Mouse (Mus musculus) MEL (cell line): ENCODE measurements around the gene Nagk. TPM values are rescaled to one million over a fixed set of nuclear protein-coding genes. Genes with fewer than 3 reads are reported as not detected.

Experiments
- DNase-seq: peaks from one replicate; pipeline ENCODE4 v3.0.0; 2011; ENCODE audit warnings: low read depth, low spot score
- H3K27ac ChIP-seq: 2 replicates; pipeline ENCODE4 v1.5.1; 2012; ENCODE audit warnings: low read depth, mild to moderate bottlenecking, control low read depth, low read length, moderate library complexity; ENCODE audit not compliant: control insufficient read depth
- H3K27me3 ChIP-seq, 2 experiments: fragments of 150-350 bp in 1 of 2; sonication (generic) in 1 of 2; 2 replicates each; pipeline ENCODE4 v1.6.1; 2012; ENCODE audit warnings: low read length in 2 of 2, mild to moderate bottlenecking in 2 of 2, improper control_type of control experiment in 1 of 2, moderate library complexity in 1 of 2; ENCODE audit not compliant: insufficient read depth in 2 of 2, control insufficient read depth in 1 of 2
- H3K36me3 ChIP-seq, 2 experiments: 2 replicates each; pipeline ENCODE4 v1.6.1; 2012 to 2014; ENCODE audit warnings: low read length in 2 of 2, improper control_type of control experiment in 1 of 2, inconsistent platforms in 1 of 2, mild to moderate bottlenecking in 1 of 2; ENCODE audit not compliant: insufficient read depth in 2 of 2, control insufficient read depth in 1 of 2
- H3K4me1 ChIP-seq, 2 experiments: fragments of 150-350 bp in 1 of 2; sonication (generic) in 1 of 2; 2 replicates each; pipeline ENCODE4 v1.6.1; 2012; ENCODE audit warnings: low read length in 2 of 2, improper control_type of control experiment in 1 of 2, mild to moderate bottlenecking in 1 of 2; ENCODE audit not compliant: insufficient read depth in 2 of 2, control insufficient read depth in 1 of 2
- H3K4me3 ChIP-seq, 2 experiments: fragments of 150-350 bp in 1 of 2; sonication (generic) in 1 of 2; 2 replicates each; pipeline ENCODE4 v1.5.1; 2012; ENCODE audit warnings: low read depth in 2 of 2, low read length in 2 of 2, mild to moderate bottlenecking in 2 of 2, moderate library complexity in 2 of 2, control low read depth in 1 of 2, improper control_type of control experiment in 1 of 2; ENCODE audit not compliant: control insufficient read depth in 1 of 2, insufficient read depth in 1 of 2
- H3K79me2 ChIP-seq: 2 replicates; pipeline ENCODE4 v1.6.1; 2012; ENCODE audit warnings: mild to moderate bottlenecking, low read length, moderate library complexity; ENCODE audit not compliant: control insufficient read depth, poor library complexity, insufficient read depth
- H3K9ac ChIP-seq: 2 replicates; pipeline ENCODE4 v1.6.1; 2012; ENCODE audit warnings: low read depth, mild to moderate bottlenecking, control low read depth, low read length, moderate library complexity; ENCODE audit not compliant: control insufficient read depth, poor library complexity, severe bottlenecking
- H3K9me3 ChIP-seq: fragments of 150-350 bp; sonication (generic); replicated peaks from 2 replicates; pipeline ENCODE4 v1.6.1; 2012; ENCODE audit warnings: mild to moderate bottlenecking, low read length, improper control_type of control experiment, moderate library complexity; ENCODE audit not compliant: insufficient read depth
- BHLHE40 ChIP-seq: IDR thresholded peaks from 2 replicates; pipeline ENCODE4 v1.6.1; 2012; ENCODE audit warnings: low read depth, mild to moderate bottlenecking, inconsistent platforms, low read length, improper control_type of control experiment, borderline replicate concordance
- CHD2 ChIP-seq: IDR thresholded peaks from 2 replicates; pipeline ENCODE4 v1.6.1; 2011; ENCODE audit warnings: low read length, improper control_type of control experiment
- ELF1 ChIP-seq: IDR thresholded peaks from 2 replicates; pipeline ENCODE4 v1.6.1; 2014; ENCODE audit warnings: low read depth, mild to moderate bottlenecking, inconsistent platforms, low read length, improper control_type of control experiment, moderate library complexity
- EP300 ChIP-seq, 2 experiments: IDR thresholded peaks; 2 replicates each; pipeline ENCODE4 v1.6.1; 2011; ENCODE audit warnings: improper control_type of control experiment in 2 of 2, low read length in 2 of 2, low read depth in 1 of 2, mild to moderate bottlenecking in 1 of 2
- ETS1 ChIP-seq: IDR thresholded peaks from 2 replicates; pipeline ENCODE4 v1.6.1; 2012; ENCODE audit warnings: low read depth, mild to moderate bottlenecking, inconsistent platforms, low read length, improper control_type of control experiment, moderate library complexity
- GABPA ChIP-seq: IDR thresholded peaks from 2 replicates; pipeline ENCODE4 v1.6.1; 2012; ENCODE audit warnings: low read depth, mild to moderate bottlenecking, inconsistent platforms, low read length, improper control_type of control experiment, moderate library complexity
- JUND ChIP-seq: IDR thresholded peaks from 2 replicates; pipeline ENCODE4 v1.6.1; 2011; ENCODE audit warnings: low read depth, mild to moderate bottlenecking, improper control_type of control experiment, low read length
- MAFK ChIP-seq: IDR thresholded peaks from 2 replicates; pipeline ENCODE4 v1.6.1; 2011; ENCODE audit warnings: low read depth, mild to moderate bottlenecking, low read length, improper control_type of control experiment, borderline replicate concordance
- MEF2A ChIP-seq: IDR thresholded peaks from 2 replicates; pipeline ENCODE4 v1.6.1; 2014; ENCODE audit warnings: low read depth, mild to moderate bottlenecking, inconsistent platforms, low read length, improper control_type of control experiment; ENCODE audit not compliant: poor library complexity, insufficient replicate concordance, severe bottlenecking; ENCODE audit errors: extremely low read depth
- RAD21 ChIP-seq: IDR thresholded peaks from 2 replicates; pipeline ENCODE4 v1.6.1; 2011; ENCODE audit warnings: mild to moderate bottlenecking, low read depth, low read length, improper control_type of control experiment
- RCOR1 ChIP-seq: IDR thresholded peaks from 2 replicates; pipeline ENCODE4 v1.6.1; 2012; ENCODE audit warnings: low read depth, mild to moderate bottlenecking, inconsistent platforms, low read length, improper control_type of control experiment
- TAL1 ChIP-seq: IDR thresholded peaks from 2 replicates; pipeline ENCODE4 v1.6.1; 2012; ENCODE audit warnings: mild to moderate bottlenecking, inconsistent platforms, low read length, moderate library complexity, mixed read lengths
- TBP ChIP-seq: IDR thresholded peaks from 2 replicates; pipeline ENCODE4 v1.8.0; 2011; ENCODE audit warnings: low read depth, low read length, improper control_type of control experiment
- UBTF ChIP-seq: IDR thresholded peaks from 2 replicates; pipeline ENCODE4 v1.6.1; 2012; ENCODE audit warnings: low read depth, mild to moderate bottlenecking, inconsistent platforms, low read length, improper control_type of control experiment, moderate library complexity, borderline replicate concordance; ENCODE audit not compliant: insufficient read depth
- ZC3H11A ChIP-seq: IDR thresholded peaks from 2 replicates; pipeline ENCODE4 v1.6.1; 2012; ENCODE audit warnings: low read depth, mild to moderate bottlenecking, inconsistent platforms, low read length, improper control_type of control experiment
- ZKSCAN1 ChIP-seq: IDR thresholded peaks from 2 replicates; pipeline ENCODE4 v1.6.1; 2012; ENCODE audit warnings: low read depth, mild to moderate bottlenecking, inconsistent platforms, low read length, improper control_type of control experiment, moderate library complexity
- polyA plus RNA-seq, 2 experiments: library from polyadenylated mRNA; stranded (reverse) in 1 of 2; unstranded in 1 of 2; fragments of >175 nt in 1 of 2; fragments of >200 nt in 1 of 2; gene quantifications; 2 replicates each; pipeline versions ENCODE4 v1.2.1 to v1.2.4; 2012; ENCODE audit warnings: low replicate concordance in 2 of 2, low read depth in 1 of 2; ENCODE audit not compliant: insufficient read length in 2 of 2, insufficient read depth in 1 of 2, missing spikeins in 1 of 2
- total RNA-seq: library from RNA; depleted of rRNA; stranded (reverse); fragments of 300-350 nt; gene quantifications from 2 replicates; pipeline ENCODE4 v1.2.3, GENCODE M21; 2012

Gene Nagk
- total and polyA plus RNA-seq, 3 experiments = 3.6 to 6.3 TPM; not detected in 1

DNA sequence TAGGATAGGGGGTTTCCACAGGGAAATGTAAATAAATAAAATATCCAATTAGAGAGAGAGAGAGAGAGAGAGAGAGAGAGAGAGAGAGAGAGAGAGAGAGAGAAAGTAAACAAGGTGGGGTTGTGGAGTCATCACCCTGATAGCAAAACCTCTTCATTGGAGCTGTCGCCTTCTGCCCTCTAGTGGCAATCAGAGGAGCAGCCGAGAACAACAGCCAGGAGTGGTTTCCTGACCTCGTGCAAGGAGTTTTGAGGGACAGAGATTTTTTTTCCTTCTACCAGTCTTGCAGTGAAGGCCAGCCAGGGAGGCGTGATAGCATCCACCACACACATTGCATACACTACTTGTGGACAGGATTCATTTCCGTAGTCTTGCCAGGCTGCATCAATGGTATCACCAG, 15.8 kb upstream of the Nagk start (continued):
- no peak for TF ChIP-seq RCOR1
- TF ChIP-seq CHD2 = no peak

- H3K36me3 ChIP-seq = peaks cover 0 to 12% of the 10 kb centered on the region in 2 experiments; a peak in 2 of 4 replicates
- peaks cover 0 to 5% of the 10 kb centered on the region in 2 experiments; a peak in 2 of 4 replicates for H3K27me3 ChIP-seq
- H3K27ac ChIP-seq = no peak overlapping the region
- H3K9me3 ChIP-seq = no peaks in the 10 kb centered on the region
- H3K4me3 ChIP-seq = no peak overlapping the region
- no peak overlapping the region for H3K9ac ChIP-seq
- peaks cover 1 to 12% of the 10 kb centered on the region in 2 experiments; a peak in 3 of 4 replicates for H3K4me1 ChIP-seq
- no peak for DNase-seq
- H3K79me2 ChIP-seq = no peaks in the 10 kb centered on the region
- no peak for TF ChIP-seq TBP
- no peak for TF ChIP-seq UBTF
- no peak for TF ChIP-seq JUND
- TF ChIP-seq BHLHE40 = no peak
Observed at GRCm38 (mm10) chr6:83786426-83786825, 8.4 kb upstream of the Nagk start.

GRCm38 (mm10) chr6:83788554-83788953, 6.2 kb upstream of the Nagk start:
- TF ChIP-seq ETS1 (no peak), BHLHE40 (no peak), ZC3H11A (no peak), UBTF (no peak), EP300 (IDR thresholded peaks at IDR 0.05; ENCODE audit: low read depth in 1 of 2, low read length in 2 of 2) (no peak), ZKSCAN1 (no peak), MEF2A (no peak), MAFK (no peak), JUND (no peak), TAL1 (no peak), RAD21 (no peak), ELF1 (no peak), TBP (no peak), GABPA (no peak)

More at GRCm38 (mm10) chr6:83788554-83788953, 6.2 kb upstream of the Nagk start:
- H3K27me3 ChIP-seq = peaks cover 0 to 5% of the 10 kb centered on the region in 2 experiments; a peak in 2 of 4 replicates
- no peaks in the 10 kb centered on the region for H3K79me2 ChIP-seq
- no peak overlapping the region for H3K4me3 ChIP-seq
- no peaks in the 10 kb centered on the region for H3K9me3 ChIP-seq
- no peak overlapping the region for H3K9ac ChIP-seq
- H3K4me1 ChIP-seq = peaks cover 6 to 18% of the 10 kb centered on the region in 2 experiments
- H3K27ac ChIP-seq = no peak overlapping the region
- peaks cover 0 to 20% of the 10 kb centered on the region in 2 experiments; a peak in 2 of 4 replicates for H3K36me3 ChIP-seq
- no peak for DNase-seq
